Mouse (Mus musculus) thymus, adult 2 months (tissue): ENCODE data around the gene Dcst1.

Experiments used
- CTCF ChIP-seq: fragments of 200-500 bp; IDR thresholded peaks from 2 replicates; pipeline ENCODE4 v1.5.1; 2012; ENCODE audit warnings: mild to moderate bottlenecking, control low read depth, low read length, moderate library complexity, borderline replicate concordance; ENCODE audit not compliant: control insufficient read depth, poor library complexity, insufficient read depth; ENCODE audit errors: extremely low read depth
- POLR2A ChIP-seq: fragments of 200-500 bp; IDR thresholded peaks from 2 replicates; pipeline ENCODE4 v1.6.1; 2012; ENCODE audit warnings: mild to moderate bottlenecking, low read length, control low read depth, moderate library complexity; ENCODE audit not compliant: control insufficient read depth, poor library complexity, insufficient read depth; ENCODE audit errors: extremely low read depth

DNA sequence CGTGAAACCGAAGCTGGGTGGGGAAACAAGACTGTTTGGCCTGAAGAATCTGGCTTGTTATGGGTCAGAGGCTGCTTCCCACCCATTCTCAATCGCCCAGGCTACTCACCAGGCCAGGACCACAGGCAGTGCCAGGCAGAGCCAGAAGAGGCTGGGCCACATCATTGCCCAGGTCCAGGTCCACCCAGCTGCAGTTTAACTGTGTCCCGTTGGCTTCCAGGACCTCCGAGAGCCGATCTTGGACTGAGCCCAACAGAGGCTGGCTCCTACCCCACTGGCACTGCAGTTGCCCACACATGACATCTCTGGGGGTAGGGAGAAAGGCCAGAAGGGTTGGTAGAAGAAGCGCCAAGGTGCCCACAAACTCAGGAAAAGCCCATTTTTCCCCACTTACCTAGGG lies 21.8 kb downstream of the Dcst1 start:
- TF ChIP-seq CTCF (no peak), POLR2A (no peak)
